Mouse (Mus musculus) brain, embryonic 14.5 days (tissue): Measurements from ENCODE around the gene Efhd1. TPM values are rescaled to one million over a fixed set of nuclear protein-coding genes. Genes with fewer than 3 reads are reported as not detected.
A peak's percentile ranks its signal among the peaks of the same experiment; 100 is the strongest.

ENCODE experiments used
- DNase-seq: peaks from one replicate; pipeline ENCODE4 v3.0.0-alpha.2; 2011; ENCODE audit warnings: low read depth
- CTCF ChIP-seq: fragments of 200-500 bp; IDR thresholded peaks from 2 replicates; pipeline ENCODE4 v1.5.1; 2012; ENCODE audit warnings: inconsistent platforms, mild to moderate bottlenecking, moderate library complexity, borderline replicate concordance; ENCODE audit not compliant: insufficient read depth, insufficient read length; ENCODE audit errors: extremely low read depth
- POLR2A ChIP-seq: fragments of 200-500 bp; IDR thresholded peaks from 2 replicates; pipeline ENCODE4 v1.6.1; 2012; ENCODE audit warnings: mild to moderate bottlenecking, inconsistent platforms, borderline replicate concordance; ENCODE audit not compliant: poor library complexity, insufficient read depth, insufficient read length, severe bottlenecking; ENCODE audit errors: extremely low read depth
- polyA plus RNA-seq: library from polyadenylated mRNA; depleted of rRNA; stranded (reverse); fragments of >200 nt; gene quantifications from 2 replicates; pipeline ENCODE4 v1.2.3, GENCODE M21; 2012; rRNA removed

Gene Efhd1
- polyA plus RNA-seq, 1 experiment = 1.5 TPM

- TF ChIP-seq POLR2A (no peak), CTCF (no peak)
- DNase-seq = no peak
Measured at GRCm38 (mm10) chr1:87315894-87316293, 51.7 kb downstream of the Efhd1 start.

GRCm38 (mm10) chr1:87316672-87317071 is 52.5 kb downstream of the Efhd1 start:
- DNase-seq = peak; percentile 73
- TF ChIP-seq CTCF (no peak), POLR2A (no peak)

DNA sequence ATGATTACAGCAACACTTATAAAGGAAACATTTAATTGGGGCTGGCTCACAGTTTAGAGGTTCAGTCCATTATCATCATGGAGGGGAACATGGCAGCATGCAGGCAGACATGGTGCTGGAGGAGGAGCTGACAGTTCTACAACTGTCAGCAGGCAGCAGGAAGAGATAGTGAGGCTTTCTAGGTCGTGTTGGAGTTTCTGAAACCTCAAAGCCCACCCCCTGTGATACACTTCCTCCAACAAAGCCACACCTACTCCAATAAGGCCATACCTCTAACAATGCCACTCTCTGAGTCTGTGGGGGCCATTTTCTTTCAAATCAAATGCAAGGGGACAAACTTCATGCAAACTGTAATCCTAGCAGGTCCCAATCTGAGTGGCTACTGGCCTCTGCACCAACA is 56.9 kb downstream of the Efhd1 start:
- DNase-seq = no peak
- no peak for TF ChIP-seq POLR2A

DNA sequence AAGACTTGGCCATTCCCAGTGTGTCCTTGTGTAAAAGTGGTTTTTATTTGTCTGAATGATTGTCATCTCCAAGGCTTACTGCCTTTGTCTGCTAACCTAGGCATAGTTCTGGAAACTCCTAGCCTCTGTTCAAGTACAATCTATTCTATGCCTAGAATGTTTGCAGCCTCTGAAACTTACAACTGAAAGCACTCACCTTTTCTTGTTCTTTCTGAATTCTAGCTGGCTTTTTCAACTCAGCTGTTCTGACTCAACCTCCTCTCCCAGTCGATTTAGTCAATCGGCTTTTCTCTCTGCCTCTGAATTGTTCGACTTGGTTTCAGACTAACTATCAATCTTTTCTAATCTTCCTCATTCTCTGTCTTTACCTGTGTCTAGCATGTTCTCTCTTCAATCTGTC is 58.6 kb downstream of the Efhd1 start:
- DNase-seq = no peak
- TF ChIP-seq CTCF (no peak), POLR2A (no peak)

DNA sequence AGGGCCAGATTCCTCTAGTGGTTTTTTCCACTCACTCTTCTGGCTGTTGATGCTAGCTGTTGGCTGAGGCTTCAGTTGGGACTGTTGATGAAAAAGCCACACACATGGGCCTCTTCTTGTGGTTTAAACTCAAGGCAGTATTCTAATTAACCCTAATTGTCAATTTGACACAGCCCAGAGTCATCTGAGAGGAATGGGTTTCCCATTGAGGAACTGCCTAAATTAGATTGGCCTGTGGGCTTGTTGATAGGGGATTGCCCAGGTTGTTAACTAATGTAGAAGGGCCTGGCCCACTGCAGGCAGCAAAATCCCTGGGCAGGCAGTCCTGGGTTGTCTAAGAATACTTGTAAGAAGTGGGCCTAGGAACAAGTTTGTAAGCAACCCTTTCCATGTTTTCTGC is 60.5 kb downstream of the Efhd1 start:
- DNase-seq = no peak
- TF ChIP-seq POLR2A (no peak), CTCF (no peak)

- peak; percentile 99 for DNase-seq
- TF ChIP-seq CTCF = no peak
- peak; percentile 57; the same call in 1 of the 2 replicates for TF ChIP-seq POLR2A
Measured at GRCm38 (mm10) chr1:87326742-87327163, 62.6 kb downstream of the Efhd1 start, which contains the start of gene Gigyf2. Gene Gigyf2, plus strand, starts transcription at chr1:87326998.

GRCm38 (mm10) chr1:87327165-87327861 is 63.1 kb downstream of the Efhd1 start:
- peak; percentile 56 for DNase-seq
- no peak for TF ChIP-seq POLR2A
- TF ChIP-seq CTCF = no peak

DNA sequence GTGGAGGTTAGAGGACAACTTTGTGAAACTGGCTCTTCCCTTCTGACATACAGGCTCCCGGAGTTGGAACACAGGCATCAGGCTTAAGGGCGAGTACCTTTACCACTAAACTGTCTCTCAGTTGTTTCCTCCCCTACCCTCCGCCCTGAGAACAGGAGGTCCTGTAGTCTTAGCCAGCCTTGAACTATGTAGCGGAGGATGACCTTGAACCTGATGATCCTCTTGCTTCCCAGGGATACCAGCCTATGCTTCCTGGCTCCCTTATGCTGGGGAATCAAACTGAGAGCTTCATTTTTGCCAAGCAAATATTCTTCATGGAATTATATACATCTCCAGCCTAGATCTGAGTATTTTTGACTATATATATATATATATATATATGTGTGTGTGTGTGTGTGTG is 67.6 kb downstream of the Efhd1 start:
- DNase-seq = no peak
- TF ChIP-seq CTCF (no peak), POLR2A (no peak)

GRCm38 (mm10) chr1:87350576-87350975 is 86.4 kb downstream of the Efhd1 start:
- TF ChIP-seq CTCF (no peak), POLR2A (no peak)
- no peak for DNase-seq

GRCm38 (mm10) chr1:87360276-87360675 is 96.1 kb downstream of the Efhd1 start:
- no peak for DNase-seq
- no peak for TF ChIP-seq POLR2A
- TF ChIP-seq CTCF = no peak

Other genes starting within 250 kb of the Efhd1 start
- gene Alppl2, start 174.4 kb upstream of the Efhd1 start, polyA plus RNA-seq = not detected in 2 replicates
- 0.06 TPM in 1 of 2 replicates, not detected in the other for gene Alpi, start 162.8 kb upstream of the Efhd1 start, polyA plus RNA-seq
- 0.05 TPM in 1 of 2 replicates, not detected in the other for gene Akp3, start 139.4 kb upstream of the Efhd1 start, polyA plus RNA-seq
- gene Ecel1, start 107.8 kb upstream of the Efhd1 start, polyA plus RNA-seq = 49.0 and 57.3 TPM in 2 replicates
- 0.28 and 1.3 TPM in 2 replicates for gene Prss56, start 81.0 kb upstream of the Efhd1 start, polyA plus RNA-seq
- 0.07 and 0.14 TPM in 2 replicates for gene Chrnd, start 73.8 kb upstream of the Efhd1 start, polyA plus RNA-seq
- gene Chrng, start 59.7 kb upstream of the Efhd1 start, polyA plus RNA-seq = 0.16 and 0.85 TPM in 2 replicates
- 52.7 and 79.7 TPM in 2 replicates for gene Eif4e2, start 50.4 kb upstream of the Efhd1 start, polyA plus RNA-seq
- 58.2 and 75.1 TPM in 2 replicates for gene Gigyf2, start 62.6 kb downstream of the Efhd1 start, polyA plus RNA-seq
- 2.7 and 6.8 TPM in 2 replicates for gene Kcnj13, start 130.4 kb downstream of the Efhd1 start, polyA plus RNA-seq
- 0.40 and 1.0 TPM in 2 replicates for gene Snorc, start 205.9 kb downstream of the Efhd1 start, polyA plus RNA-seq
- 0.16 and 0.22 TPM in 2 replicates for gene Neu2, start 245.5 kb downstream of the Efhd1 start, polyA plus RNA-seq